Mouse (Mus musculus): ENCODE data around the gene Fcrl1.

- TF ChIP-seq POLR2A (IDR thresholded peaks at IDR 0.05; ENCODE audit: insufficient read depth, low read length) (no peak), CTCF (IDR thresholded peaks at IDR 0.05; ENCODE audit: low read depth, low read length) (no peak)
These were observed 5.9 kb downstream of the Fcrl1 start for GRCm38 (mm10) chr3:87381806-87382712.

Measured in ES-Bruce4 (cell line).